Mouse (Mus musculus): ENCODE results near the gene Eepd1. TPM values are rescaled to one million over a fixed set of nuclear protein-coding genes. Genes with fewer than 3 reads are reported as not detected.

The Eepd1 gene
- polyA plus RNA-seq, 1 experiment = 9.0 TPM

- Histone ChIP-seq H3K4me3 (replicated peaks; ENCODE audit: control insufficient read depth, low read depth, low read length) (no peak overlapping the region), H3K27ac (ENCODE audit: control insufficient read depth, insufficient read depth, low read depth, low read length, poor library complexity) (no peak overlapping the region), H3K4me1 (ENCODE audit: control insufficient read depth, insufficient read depth, low read length) (no peaks in the 10 kb centered on the region; the same call in 1 of the 2 replicates)
- TF ChIP-seq POLR2A (IDR thresholded peaks at IDR 0.05; ENCODE audit: borderline replicate concordance, control insufficient read depth, low read depth, low read length) (no peak), CTCF (IDR thresholded peaks at IDR 0.05; ENCODE audit: control insufficient read depth, insufficient read depth, low read length) (no peak)
- WGBS = 78% methylated on average over 7 of the region's 7 CpGs
Measured at GRCm38 (mm10) chr9:25550196-25550595, 68.8 kb downstream of the Eepd1 start.

GRCm38 (mm10) chr9:25552532-25552931 lies 71.2 kb downstream of the Eepd1 start:
- Histone ChIP-seq H3K4me1 (ENCODE audit: control insufficient read depth, insufficient read depth, low read length) (no peaks in the 10 kb centered on the region; the same call in 1 of the 2 replicates), H3K27ac (ENCODE audit: control insufficient read depth, insufficient read depth, low read depth, low read length, poor library complexity) (no peak overlapping the region), H3K4me3 (replicated peaks; ENCODE audit: control insufficient read depth, low read depth, low read length) (no peak overlapping the region)
- 22% methylated on average over 2 of the region's 2 CpGs for WGBS
- TF ChIP-seq POLR2A (IDR thresholded peaks at IDR 0.05; ENCODE audit: borderline replicate concordance, control insufficient read depth, low read depth, low read length) (no peak), CTCF (IDR thresholded peaks at IDR 0.05; ENCODE audit: control insufficient read depth, insufficient read depth, low read length) (no peak)

DNA sequence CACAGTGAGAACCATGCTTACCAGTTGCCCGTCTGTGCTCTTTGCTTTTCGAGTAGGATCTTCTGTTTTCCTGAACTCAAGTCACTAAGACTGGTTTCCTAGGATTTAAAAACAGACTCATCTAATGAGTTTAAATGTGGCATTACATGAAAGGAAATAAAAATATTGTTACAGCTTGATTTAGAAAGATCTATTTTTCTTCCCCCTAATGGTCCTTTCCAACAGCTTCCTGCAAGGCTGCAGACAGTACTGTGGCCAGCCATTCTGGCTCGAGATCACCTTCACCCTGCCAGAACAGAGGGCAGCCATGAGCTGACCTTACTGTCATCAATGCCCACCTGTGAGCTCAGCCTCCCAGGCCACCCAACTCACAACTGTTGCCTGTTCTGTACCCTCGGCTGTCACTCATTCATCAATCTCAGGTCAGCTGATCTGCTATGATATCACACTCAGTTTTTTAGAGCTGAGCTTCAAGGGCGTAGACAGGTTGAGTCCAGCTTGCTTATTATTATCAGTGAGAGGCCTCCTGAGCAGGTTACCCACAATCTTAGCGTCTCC lies 73.0 kb downstream of the Eepd1 start:
- no peak overlapping the region for H3K27ac ChIP-seq (ENCODE audit: control insufficient read depth, insufficient read depth, low read depth, low read length, poor library complexity)
- TF ChIP-seq CTCF (IDR thresholded peaks at IDR 0.05; ENCODE audit: control insufficient read depth, insufficient read depth, low read length) = no peak
- no peak for TF ChIP-seq POLR2A (IDR thresholded peaks at IDR 0.05; ENCODE audit: borderline replicate concordance, control insufficient read depth, low read depth, low read length)
- no peaks in the 10 kb centered on the region; the same call in 1 of the 2 replicates for H3K4me1 ChIP-seq (ENCODE audit: control insufficient read depth, insufficient read depth, low read length)
- no peak overlapping the region for H3K4me3 ChIP-seq (replicated peaks; ENCODE audit: control insufficient read depth, low read depth, low read length)
- WGBS = 70% methylated on average over 6 of the region's 6 CpGs

- no peak overlapping the region for H3K4me3 ChIP-seq (replicated peaks; ENCODE audit: control insufficient read depth, low read depth, low read length)
- no peak for TF ChIP-seq POLR2A (IDR thresholded peaks at IDR 0.05; ENCODE audit: borderline replicate concordance, control insufficient read depth, low read depth, low read length)
- no peak for TF ChIP-seq CTCF (IDR thresholded peaks at IDR 0.05; ENCODE audit: control insufficient read depth, insufficient read depth, low read length)
- no peaks in the 10 kb centered on the region; the same call in 1 of the 2 replicates for H3K4me1 ChIP-seq (ENCODE audit: control insufficient read depth, insufficient read depth, low read length)
- 77% methylated on average over 6 of the region's 6 CpGs for WGBS
- H3K27ac ChIP-seq (ENCODE audit: control insufficient read depth, insufficient read depth, low read depth, low read length, poor library complexity) = no peak overlapping the region
Measured at GRCm38 (mm10) chr9:25555261-25555660, 73.9 kb downstream of the Eepd1 start.

- H3K4me1 ChIP-seq (ENCODE audit: control insufficient read depth, insufficient read depth, low read length) = no peaks in the 10 kb centered on the region; the same call in 1 of the 2 replicates
- no peak for TF ChIP-seq CTCF (IDR thresholded peaks at IDR 0.05; ENCODE audit: control insufficient read depth, insufficient read depth, low read length)
- no peak for TF ChIP-seq POLR2A (IDR thresholded peaks at IDR 0.05; ENCODE audit: borderline replicate concordance, control insufficient read depth, low read depth, low read length)
- H3K27ac ChIP-seq (ENCODE audit: control insufficient read depth, insufficient read depth, low read depth, low read length, poor library complexity) = no peak overlapping the region
Measured at GRCm38 (mm10) chr9:25556008-25556407, 74.7 kb downstream of the Eepd1 start.

GRCm38 (mm10) chr9:25557378-25557777 lies 76.0 kb downstream of the Eepd1 start:
- no peaks in the 10 kb centered on the region; the same call in 1 of the 2 replicates for H3K4me1 ChIP-seq (ENCODE audit: control insufficient read depth, insufficient read depth, low read length)
- no peak for TF ChIP-seq CTCF (IDR thresholded peaks at IDR 0.05; ENCODE audit: control insufficient read depth, insufficient read depth, low read length)
- TF ChIP-seq POLR2A (IDR thresholded peaks at IDR 0.05; ENCODE audit: borderline replicate concordance, control insufficient read depth, low read depth, low read length) = no peak
- H3K4me3 ChIP-seq (replicated peaks; ENCODE audit: control insufficient read depth, low read depth, low read length) = no peak overlapping the region
- WGBS = 81% methylated on average over 2 of the region's 2 CpGs
- no peak overlapping the region for H3K27ac ChIP-seq (ENCODE audit: control insufficient read depth, insufficient read depth, low read depth, low read length, poor library complexity)

More at GRCm38 (mm10) chr9:25556008-25556407, 74.7 kb downstream of the Eepd1 start:
- WGBS = 84% methylated on average over 3 of the region's 3 CpGs
- no peak overlapping the region for H3K4me3 ChIP-seq (replicated peaks; ENCODE audit: control insufficient read depth, low read depth, low read length)

DNA sequence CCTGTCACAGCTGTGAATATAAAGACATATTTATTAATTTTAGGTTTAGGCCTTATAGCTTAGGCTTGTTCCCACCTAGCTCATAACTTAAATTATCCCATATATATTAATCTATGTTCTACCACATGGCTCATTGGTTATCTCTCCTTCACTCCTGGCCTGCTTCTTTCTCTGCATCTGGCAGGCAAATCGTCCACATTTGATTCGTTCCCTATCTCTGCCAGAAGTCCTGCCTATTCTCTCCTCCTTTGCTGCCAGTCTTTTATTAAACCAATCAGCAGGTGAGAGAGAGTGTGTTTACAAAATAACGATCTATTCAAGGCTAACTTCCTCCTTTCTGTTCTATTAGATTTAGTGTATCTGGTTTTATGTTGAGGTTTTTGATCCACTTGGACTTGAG lies 77.5 kb downstream of the Eepd1 start:
- H3K27ac ChIP-seq (ENCODE audit: control insufficient read depth, insufficient read depth, low read depth, low read length, poor library complexity) = no peak overlapping the region
- 42% methylated on average over 3 of the region's 3 CpGs for WGBS
- TF ChIP-seq CTCF (IDR thresholded peaks at IDR 0.05; ENCODE audit: control insufficient read depth, insufficient read depth, low read length) (no peak), POLR2A (IDR thresholded peaks at IDR 0.05; ENCODE audit: borderline replicate concordance, control insufficient read depth, low read depth, low read length) (no peak)
- no peaks in the 10 kb centered on the region for H3K4me1 ChIP-seq (ENCODE audit: control insufficient read depth, insufficient read depth, low read length)
- H3K4me3 ChIP-seq (replicated peaks; ENCODE audit: control insufficient read depth, low read depth, low read length) = no peak overlapping the region

DNA sequence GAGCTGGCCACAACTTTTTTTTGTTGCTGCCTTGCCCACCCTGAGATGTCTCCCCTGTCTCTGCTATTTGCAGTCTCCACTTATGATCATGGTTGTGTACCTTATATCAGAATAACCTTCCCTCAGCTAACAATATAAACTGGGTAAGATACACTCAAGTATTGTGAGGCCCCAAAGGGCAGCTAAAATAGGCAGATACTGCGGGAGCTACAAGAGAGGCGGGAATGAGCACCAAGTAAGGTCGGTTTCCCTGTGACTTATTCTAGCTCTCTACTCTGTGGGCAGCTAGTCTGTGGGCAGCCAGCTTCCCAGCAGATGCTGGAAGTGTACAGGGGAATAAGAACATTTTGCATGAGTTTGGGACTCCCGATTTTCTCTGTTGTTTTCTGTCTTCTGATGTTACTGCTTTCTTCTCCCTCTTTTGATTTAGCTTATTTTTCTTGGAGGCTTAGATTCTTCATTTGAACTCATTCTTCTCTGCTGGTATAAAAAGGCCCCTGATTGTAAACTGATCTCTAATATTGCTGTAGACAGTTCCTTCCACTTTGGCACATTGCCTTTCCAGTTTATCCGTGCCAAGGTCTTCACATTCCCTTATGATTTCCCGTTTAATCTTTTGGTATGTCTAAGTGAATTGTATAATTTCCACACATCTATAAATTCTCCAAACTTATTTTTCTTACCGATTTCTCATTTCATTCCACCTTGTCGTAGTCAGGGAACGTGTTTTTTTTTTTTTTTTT lies 78.8 kb downstream of the Eepd1 start:
- WGBS = 83% methylated on average over 9 of the region's 9 CpGs
- H3K4me1 ChIP-seq (ENCODE audit: control insufficient read depth, insufficient read depth, low read length) = no peaks in the 10 kb centered on the region
- H3K4me3 ChIP-seq (replicated peaks; ENCODE audit: control insufficient read depth, low read depth, low read length) = no peak overlapping the region
- TF ChIP-seq POLR2A (IDR thresholded peaks at IDR 0.05; ENCODE audit: borderline replicate concordance, control insufficient read depth, low read depth, low read length) = no peak
- TF ChIP-seq CTCF (IDR thresholded peaks at IDR 0.05; ENCODE audit: control insufficient read depth, insufficient read depth, low read length) = no peak
- H3K27ac ChIP-seq (ENCODE audit: control insufficient read depth, insufficient read depth, low read depth, low read length, poor library complexity) = no peak overlapping the region

All from bone marrow, adult 2 months (tissue).